Mouse (Mus musculus): ENCODE results near the gene Camkk2. TPM values are rescaled to one million over a fixed set of nuclear protein-coding genes. Genes with fewer than 3 reads are reported as not detected.

Gene Camkk2
- polyA plus RNA-seq, 1 experiment from 2014 or later = 25.6 TPM

DNA sequence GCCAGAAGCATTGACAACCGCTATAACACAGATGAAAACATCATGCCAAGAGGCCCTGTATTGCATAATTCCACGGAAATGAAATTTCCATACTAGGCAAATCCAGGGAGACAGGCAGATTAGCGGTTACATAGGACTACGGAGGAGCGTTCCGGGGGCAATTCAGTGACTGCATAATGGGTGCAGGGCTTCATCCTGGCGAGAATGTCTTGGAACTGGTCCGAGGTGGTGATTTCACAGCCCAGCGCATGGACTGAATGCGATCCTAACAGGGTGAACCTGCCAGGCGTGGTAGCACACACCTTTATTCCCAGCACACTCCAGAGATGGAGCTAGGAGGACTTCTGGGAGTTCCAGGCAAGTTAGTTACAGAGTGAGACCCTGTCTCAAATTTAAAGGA, 11.9 kb downstream of the Camkk2 start:
- no peak overlapping the region for H3K4me3 ChIP-seq (ENCODE audit: low read depth, low read length)
- no peak overlapping the region for H3K27ac ChIP-seq (replicated peaks; ENCODE audit: low read depth, low read length)
- ATAC-seq (ENCODE audit: insufficient number of reproducible peaks, low FRiP score, low TSS enrichment, low read depth) = no peak
- H3K4me1 ChIP-seq (ENCODE audit: control insufficient read depth, insufficient read depth, low read length) = peaks cover 4% of the 10 kb centered on the region
- no peak for DNase-seq (ENCODE audit: low spot score)
- no peak overlapping the region for H3K9ac ChIP-seq (ENCODE audit: low read length)
- peaks cover 2% of the 10 kb centered on the region; the same call in 1 of the 2 replicates for H3K36me3 ChIP-seq (ENCODE audit: control insufficient read depth, insufficient read depth, low read length)
- H3K27me3 ChIP-seq (ENCODE audit: control insufficient read depth, insufficient read depth, low read length) = no peaks in the 10 kb centered on the region
- H3K9me3 ChIP-seq (ENCODE audit: control insufficient read depth, low read length) = no peaks in the 10 kb centered on the region; the same call in 1 of the 2 replicates
- WGBS = 96% methylated on average over 11 of the region's 11 CpGs
- no peak overlapping the region for H3K4me2 ChIP-seq (ENCODE audit: low read depth, severe bottlenecking)

GRCm38 (mm10) chr5:122764032-122764464, 15.2 kb downstream of the Camkk2 start:
- no peak overlapping the region for H3K9ac ChIP-seq (ENCODE audit: low read length)
- 56% methylated on average over 10 of the region's 10 CpGs for WGBS
- no peak for ATAC-seq (ENCODE audit: insufficient number of reproducible peaks, low FRiP score, low TSS enrichment, low read depth)
- H3K36me3 ChIP-seq (ENCODE audit: control insufficient read depth, insufficient read depth, low read length) = peaks cover 4% of the 10 kb centered on the region; the same call in 1 of the 2 replicates
- H3K9me3 ChIP-seq (ENCODE audit: control insufficient read depth, low read length) = no peaks in the 10 kb centered on the region
- no peak for DNase-seq (ENCODE audit: low spot score)
- no peaks in the 10 kb centered on the region for H3K4me1 ChIP-seq (ENCODE audit: control insufficient read depth, insufficient read depth, low read length)
- H3K4me2 ChIP-seq (ENCODE audit: low read depth, severe bottlenecking) = no peak overlapping the region
- no peak overlapping the region for H3K27ac ChIP-seq (replicated peaks; ENCODE audit: low read depth, low read length)
- H3K4me3 ChIP-seq (ENCODE audit: low read depth, low read length) = no peak overlapping the region
- H3K27me3 ChIP-seq (ENCODE audit: control insufficient read depth, insufficient read depth, low read length) = no peaks in the 10 kb centered on the region

GRCm38 (mm10) chr5:122763271-122764031, 15.8 kb downstream of the Camkk2 start:
- no peak overlapping the region for H3K27ac ChIP-seq (replicated peaks; ENCODE audit: low read depth, low read length)
- no peak for DNase-seq (ENCODE audit: low spot score)
- H3K9ac ChIP-seq (ENCODE audit: low read length) = no peak overlapping the region
- WGBS = 88% methylated on average over 29 of the region's 29 CpGs
- ATAC-seq (ENCODE audit: insufficient number of reproducible peaks, low FRiP score, low TSS enrichment, low read depth) = no peak
- H3K36me3 ChIP-seq (ENCODE audit: control insufficient read depth, insufficient read depth, low read length) = peaks cover 4% of the 10 kb centered on the region; the same call in 1 of the 2 replicates
- no peaks in the 10 kb centered on the region for H3K4me1 ChIP-seq (ENCODE audit: control insufficient read depth, insufficient read depth, low read length)
- H3K4me2 ChIP-seq (ENCODE audit: low read depth, severe bottlenecking) = no peak overlapping the region
- no peaks in the 10 kb centered on the region for H3K27me3 ChIP-seq (ENCODE audit: control insufficient read depth, insufficient read depth, low read length)
- H3K9me3 ChIP-seq (ENCODE audit: control insufficient read depth, low read length) = no peaks in the 10 kb centered on the region
- no peak overlapping the region for H3K4me3 ChIP-seq (ENCODE audit: low read depth, low read length)

DNA sequence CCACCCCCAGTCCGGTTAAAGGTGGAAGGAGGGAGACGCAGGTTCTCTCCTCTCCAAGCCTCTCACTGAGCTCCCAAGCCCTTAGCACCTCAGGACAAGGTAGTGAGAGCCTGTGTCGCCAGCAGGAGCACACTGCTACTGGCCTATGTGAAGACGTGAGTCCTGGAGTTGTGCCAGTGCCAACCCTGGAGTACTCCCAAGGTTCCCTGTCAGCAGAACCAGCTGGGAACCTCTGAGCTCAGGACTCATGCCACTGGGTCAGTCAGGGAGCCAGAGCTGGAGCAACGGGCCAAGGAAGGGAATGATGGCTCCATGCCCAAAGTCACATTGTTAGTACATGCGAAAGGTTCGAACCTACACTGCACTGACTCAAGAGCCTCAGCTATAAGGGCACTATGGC, 22.5 kb downstream of the Camkk2 start:
- no peak for DNase-seq (ENCODE audit: low spot score)
- no peaks in the 10 kb centered on the region for H3K9me3 ChIP-seq (ENCODE audit: control insufficient read depth, low read length)
- no peak for ATAC-seq (ENCODE audit: insufficient number of reproducible peaks, low FRiP score, low TSS enrichment, low read depth)
- no peak overlapping the region for H3K4me3 ChIP-seq (ENCODE audit: low read depth, low read length)
- H3K36me3 ChIP-seq (ENCODE audit: control insufficient read depth, insufficient read depth, low read length) = peaks cover 4% of the 10 kb centered on the region; the same call in 1 of the 2 replicates
- H3K27ac ChIP-seq (replicated peaks; ENCODE audit: low read depth, low read length) = no peak overlapping the region
- H3K4me2 ChIP-seq (ENCODE audit: low read depth, severe bottlenecking) = no peak overlapping the region
- WGBS = 98% methylated on average over 7 of the region's 7 CpGs
- H3K9ac ChIP-seq (ENCODE audit: low read length) = no peak overlapping the region
- H3K27me3 ChIP-seq (ENCODE audit: control insufficient read depth, insufficient read depth, low read length) = no peaks in the 10 kb centered on the region
- H3K4me1 ChIP-seq (ENCODE audit: control insufficient read depth, insufficient read depth, low read length) = no peaks in the 10 kb centered on the region

DNA sequence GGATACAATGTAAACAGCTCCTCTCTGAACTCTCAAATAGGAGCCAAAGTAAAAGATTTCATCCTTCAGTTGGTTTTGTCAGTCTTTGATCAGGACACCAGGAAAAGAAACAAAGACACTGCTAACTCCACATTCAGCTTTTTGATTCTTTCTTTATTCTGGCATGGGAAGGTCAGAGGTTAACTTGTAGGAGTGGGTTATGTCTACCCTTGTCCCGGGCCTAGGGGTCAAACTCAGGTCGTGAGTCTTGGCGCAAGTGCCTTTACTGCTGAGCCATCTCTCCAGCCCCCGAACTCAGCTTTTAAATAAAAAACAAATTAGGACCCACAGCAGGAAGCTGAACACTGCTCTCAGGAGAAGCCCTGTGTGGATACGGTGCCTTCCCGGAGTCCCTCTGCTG, 23.1 kb downstream of the Camkk2 start:
- Histone ChIP-seq H3K27ac (replicated peaks; ENCODE audit: low read depth, low read length) (no peak overlapping the region), H3K27me3 (ENCODE audit: control insufficient read depth, insufficient read depth, low read length) (no peaks in the 10 kb centered on the region), H3K4me1 (ENCODE audit: control insufficient read depth, insufficient read depth, low read length) (no peaks in the 10 kb centered on the region), H3K36me3 (ENCODE audit: control insufficient read depth, insufficient read depth, low read length) (peaks cover 4% of the 10 kb centered on the region; the same call in 1 of the 2 replicates), H3K9ac (ENCODE audit: low read length) (no peak overlapping the region), H3K9me3 (ENCODE audit: control insufficient read depth, low read length) (no peaks in the 10 kb centered on the region), H3K4me3 (ENCODE audit: low read depth, low read length) (no peak overlapping the region), H3K4me2 (ENCODE audit: low read depth, severe bottlenecking) (no peak overlapping the region)
- WGBS = 78% methylated on average over 6 of the region's 6 CpGs
- ATAC-seq (ENCODE audit: insufficient number of reproducible peaks, low FRiP score, low TSS enrichment, low read depth) (no peak), DNase-seq (ENCODE audit: low spot score) (no peak)

DNA sequence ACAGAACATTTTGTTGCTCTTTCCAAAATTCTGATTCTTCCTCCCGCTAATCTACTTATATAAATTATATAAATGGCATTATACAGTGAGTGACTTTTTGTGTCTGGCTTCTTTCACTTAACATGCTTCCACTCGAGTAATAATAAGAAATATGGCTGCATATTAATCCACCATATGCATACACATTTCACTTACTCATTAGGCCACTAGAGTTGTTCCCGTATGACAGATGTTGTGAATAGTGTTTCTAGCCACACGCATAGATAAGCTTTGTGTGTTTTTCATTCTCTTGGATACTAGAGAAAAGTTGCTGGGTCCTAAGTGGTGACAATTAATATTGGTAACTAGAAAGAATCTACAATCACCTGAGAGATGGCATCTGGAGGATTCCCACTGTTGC, 23.6 kb downstream of the Camkk2 start:
- ATAC-seq (ENCODE audit: insufficient number of reproducible peaks, low FRiP score, low TSS enrichment, low read depth) (no peak), DNase-seq (ENCODE audit: low spot score) (no peak)
- Histone ChIP-seq H3K27me3 (ENCODE audit: control insufficient read depth, insufficient read depth, low read length) (no peaks in the 10 kb centered on the region), H3K36me3 (ENCODE audit: control insufficient read depth, insufficient read depth, low read length) (peaks cover 4% of the 10 kb centered on the region; the same call in 1 of the 2 replicates), H3K9me3 (ENCODE audit: control insufficient read depth, low read length) (no peaks in the 10 kb centered on the region), H3K4me1 (ENCODE audit: control insufficient read depth, insufficient read depth, low read length) (no peaks in the 10 kb centered on the region), H3K27ac (replicated peaks; ENCODE audit: low read depth, low read length) (no peak overlapping the region), H3K4me2 (ENCODE audit: low read depth, severe bottlenecking) (no peak overlapping the region), H3K9ac (ENCODE audit: low read length) (no peak overlapping the region), H3K4me3 (ENCODE audit: low read depth, low read length) (no peak overlapping the region)
- WGBS = 95% methylated on average over 4 of the region's 4 CpGs

DNA sequence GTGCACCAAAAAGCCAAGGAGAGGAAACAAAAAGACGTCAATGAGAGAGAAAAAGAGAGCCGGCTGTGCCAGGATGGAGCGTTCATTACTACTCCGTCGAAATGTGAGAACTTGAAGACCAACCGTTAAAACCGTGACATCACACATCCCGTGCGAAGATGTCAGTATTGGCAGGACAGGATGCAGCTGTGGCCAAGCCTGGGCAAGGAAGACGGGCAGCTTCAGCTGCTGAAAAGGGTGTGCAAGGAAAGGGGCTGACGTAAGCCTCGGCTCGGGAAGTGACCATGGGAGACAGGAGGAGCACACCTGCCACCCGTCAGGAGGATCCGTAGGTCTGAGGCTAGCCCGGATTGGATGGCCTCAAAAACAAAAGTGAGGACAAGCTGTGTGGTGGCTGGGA, 24.7 kb downstream of the Camkk2 start:
- 88% methylated on average over 16 of the region's 16 CpGs for WGBS
- Histone ChIP-seq H3K36me3 (ENCODE audit: control insufficient read depth, insufficient read depth, low read length) (peaks cover 2% of the 10 kb centered on the region; the same call in 1 of the 2 replicates), H3K4me3 (ENCODE audit: low read depth, low read length) (no peak overlapping the region), H3K4me1 (ENCODE audit: control insufficient read depth, insufficient read depth, low read length) (no peaks in the 10 kb centered on the region), H3K9me3 (ENCODE audit: control insufficient read depth, low read length) (no peaks in the 10 kb centered on the region), H3K27ac (replicated peaks; ENCODE audit: low read depth, low read length) (no peak overlapping the region), H3K4me2 (ENCODE audit: low read depth, severe bottlenecking) (no peak overlapping the region), H3K9ac (ENCODE audit: low read length) (no peak overlapping the region), H3K27me3 (ENCODE audit: control insufficient read depth, insufficient read depth, low read length) (no peaks in the 10 kb centered on the region)
- DNase-seq (ENCODE audit: low spot score) = no peak
- no peak for ATAC-seq (ENCODE audit: insufficient number of reproducible peaks, low FRiP score, low TSS enrichment, low read depth)

DNA sequence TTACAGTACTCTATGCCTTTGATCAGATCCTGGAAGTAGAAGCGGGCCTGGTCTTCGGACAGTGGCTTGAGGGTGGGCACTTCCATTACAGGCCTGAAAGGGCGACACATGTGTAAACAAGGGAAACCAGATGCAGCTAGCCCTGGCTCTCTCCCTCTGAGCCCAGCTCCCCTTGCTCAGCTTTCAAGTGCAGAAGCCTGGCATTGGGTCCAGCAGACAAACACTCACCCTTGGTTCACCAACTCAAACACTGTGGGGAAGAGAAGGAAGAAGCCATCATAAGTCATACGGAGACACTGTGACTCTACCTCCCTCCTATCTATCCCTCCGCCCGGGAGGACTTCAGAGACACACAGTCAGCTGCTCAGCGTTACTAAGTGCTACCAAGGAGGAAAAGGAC, 31.3 kb downstream of the Camkk2 start:
- Histone ChIP-seq H3K4me3 (ENCODE audit: low read depth, low read length) (no peak overlapping the region), H3K4me2 (ENCODE audit: low read depth, severe bottlenecking) (no peak overlapping the region), H3K4me1 (ENCODE audit: control insufficient read depth, insufficient read depth, low read length) (no peaks in the 10 kb centered on the region), H3K36me3 (ENCODE audit: control insufficient read depth, insufficient read depth, low read length) (no peaks in the 10 kb centered on the region; the same call in 1 of the 2 replicates), H3K27ac (replicated peaks; ENCODE audit: low read depth, low read length) (no peak overlapping the region), H3K9me3 (ENCODE audit: control insufficient read depth, low read length) (no peaks in the 10 kb centered on the region), H3K9ac (ENCODE audit: low read length) (no peak overlapping the region), H3K27me3 (ENCODE audit: control insufficient read depth, insufficient read depth, low read length) (no peaks in the 10 kb centered on the region)
- WGBS = 64% methylated on average over 7 of the region's 7 CpGs
- DNase-seq (ENCODE audit: low spot score) (no peak), ATAC-seq (ENCODE audit: insufficient number of reproducible peaks, low FRiP score, low TSS enrichment, low read depth) (no peak)

Measured in limb, embryonic 11.5 days (tissue).